Mouse (Mus musculus) kidney, adult 11 months (tissue): Measurements from ENCODE around the gene C1qtnf5.
A peak's percentile ranks its signal among the peaks of the same experiment; 100 is the strongest.

ENCODE experiments used
- DNase-seq: peaks from one replicate; pipeline ENCODE4 v3.0.0; 2022

Gene C1qtnf5

GRCm38 (mm10) chr9:44107110-44107509 is at the start of gene C1qtnf5:
Gene C1qtnf5 (plus strand): TSS chr9:44107245.
- DNase-seq = peak; percentile 81

GRCm38 (mm10) chr9:44058606-44059005 is 48.4 kb upstream of the C1qtnf5 start:
- DNase-seq = no peak

- no peak for DNase-seq
Observed at GRCm38 (mm10) chr9:44065177-44065576, 41.9 kb upstream of the C1qtnf5 start.

GRCm38 (mm10) chr9:44066785-44067225 is 40.2 kb upstream of the C1qtnf5 start, which contains the start of gene Usp2:
Gene Usp2 (plus strand): TSS chr9:44067021.
- DNase-seq = peak; percentile 99

- no peak for DNase-seq
Observed at GRCm38 (mm10) chr9:44067241-44067959, 39.6 kb upstream of the C1qtnf5 start.

- no peak for DNase-seq
Observed at GRCm38 (mm10) chr9:44067960-44068330, 39.1 kb upstream of the C1qtnf5 start.

GRCm38 (mm10) chr9:44069252-44069651 is 37.8 kb upstream of the C1qtnf5 start:
- DNase-seq = no peak

- DNase-seq = no peak
Observed at GRCm38 (mm10) chr9:44070113-44070843, 36.8 kb upstream of the C1qtnf5 start.

GRCm38 (mm10) chr9:44070844-44071231 is 36.2 kb upstream of the C1qtnf5 start:
- no peak for DNase-seq

- DNase-seq = peak; percentile 25
Observed at GRCm38 (mm10) chr9:44071914-44072598, 35.0 kb upstream of the C1qtnf5 start.

- peak; percentile 46 for DNase-seq
Observed at GRCm38 (mm10) chr9:44072599-44072915, 34.5 kb upstream of the C1qtnf5 start.

GRCm38 (mm10) chr9:44073115-44073514 is 33.9 kb upstream of the C1qtnf5 start:
- no peak for DNase-seq

- peak; percentile 54 for DNase-seq
Observed at GRCm38 (mm10) chr9:44074395-44075275, 32.4 kb upstream of the C1qtnf5 start.

GRCm38 (mm10) chr9:44075276-44075995 is 31.6 kb upstream of the C1qtnf5 start:
- DNase-seq = peak; percentile 54

GRCm38 (mm10) chr9:44075996-44076763 is 30.9 kb upstream of the C1qtnf5 start:
- peak; percentile 67 for DNase-seq

- DNase-seq = peak; percentile 92
Observed at GRCm38 (mm10) chr9:44076764-44077120, 30.3 kb upstream of the C1qtnf5 start.

- no peak for DNase-seq
Observed at GRCm38 (mm10) chr9:44077266-44077910, 29.7 kb upstream of the C1qtnf5 start.

- DNase-seq = peak; percentile 82
Observed at GRCm38 (mm10) chr9:44078136-44078797, 28.8 kb upstream of the C1qtnf5 start.

- peak; percentile 97 for DNase-seq
Observed at GRCm38 (mm10) chr9:44078955-44079756, 27.9 kb upstream of the C1qtnf5 start.
